Mouse (Mus musculus) heart, postnatal 36 days (tissue): ENCODE results near the gene Atf6. TPM values are rescaled to one million over a fixed set of nuclear protein-coding genes. Genes with fewer than 3 reads are reported as not detected.

ENCODE experiments used
- DNase-seq, 2 experiments: peaks; one replicate each; pipeline ENCODE4 v3.0.0; 2021 to 2022
- intact Hi-C: fragments of 180-260 bp; cut with DNase I; formaldehyde crosslinking; loops from one replicate; pipeline ENCODE4 v1.15.1; 2025
- total RNA-seq, 2 experiments: library from RNA; stranded (reverse); gene quantifications; 2 replicates each; pipeline ENCODE4 v1.2.3; 2021

The Atf6 gene
- total RNA-seq, 2 experiments from 2014 or later = 63.2 to 71.4 TPM

- intact Hi-C loops = no loop called here
These were observed 80.8 kb downstream of the Atf6 start for GRCm38 (mm10) chr1:170786570-170787341.

GRCm38 (mm10) chr1:170777688-170778087 is 89.9 kb downstream of the Atf6 start:
- DNase-seq = no peak
- intact Hi-C loops = no loop called here

More at GRCm38 (mm10) chr1:170786570-170787341, 80.8 kb downstream of the Atf6 start:
- DNase-seq = no peak

GRCm38 (mm10) chr1:170774431-170774830 is 93.1 kb downstream of the Atf6 start:
- no peak for DNase-seq
- intact Hi-C loops = no loop called here

DNA sequence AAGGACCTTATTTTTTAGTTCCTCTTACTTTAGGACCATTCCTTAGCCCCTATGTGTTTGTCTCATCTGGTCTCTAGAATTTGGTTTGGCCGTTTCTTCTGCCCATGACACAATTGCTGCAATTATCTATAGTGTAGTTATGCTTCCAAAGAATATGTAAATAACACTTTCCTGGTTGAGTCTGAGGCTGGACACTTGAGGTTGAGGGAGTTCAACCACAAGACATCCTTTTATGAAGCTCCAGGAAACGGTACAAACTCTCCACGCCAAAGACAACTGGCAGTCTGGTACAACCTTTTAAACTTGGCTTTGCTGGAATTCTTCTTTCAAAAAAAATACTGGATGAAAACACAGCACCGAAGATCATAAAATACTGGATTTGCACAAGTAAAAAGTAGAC is 94.1 kb downstream of the Atf6 start:
- intact Hi-C loops = no loop called here
- no peak for DNase-seq

DNA sequence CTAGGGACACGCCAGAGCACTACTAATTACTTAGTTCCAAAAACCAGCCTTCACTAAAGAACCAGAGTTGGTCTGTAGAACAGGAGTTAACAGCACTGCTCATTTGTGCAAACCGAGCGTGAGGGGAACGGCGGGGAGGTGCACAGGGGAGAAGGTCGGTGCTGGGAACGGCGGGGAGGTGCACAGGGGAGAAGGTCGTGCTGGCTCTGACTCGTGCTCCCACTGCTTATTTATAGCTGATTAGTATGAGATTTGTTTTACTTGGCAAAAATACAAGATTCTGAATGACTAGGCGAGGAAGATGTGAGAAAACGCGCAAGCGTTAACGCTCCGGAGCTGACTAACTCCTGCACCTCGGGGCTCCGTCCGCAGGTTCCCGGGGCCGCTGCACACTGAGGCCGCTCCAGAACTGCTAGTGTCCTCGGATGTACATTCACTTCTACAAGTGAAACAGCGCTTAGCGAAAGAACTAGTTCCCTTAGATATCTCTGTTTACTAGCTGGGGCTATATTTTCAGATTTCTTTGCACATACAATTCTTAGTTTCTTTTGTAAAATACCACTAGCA is 96.1 kb downstream of the Atf6 start:
- intact Hi-C loops = no loop called here
- DNase-seq = peak; percentile 23 to 31

DNA sequence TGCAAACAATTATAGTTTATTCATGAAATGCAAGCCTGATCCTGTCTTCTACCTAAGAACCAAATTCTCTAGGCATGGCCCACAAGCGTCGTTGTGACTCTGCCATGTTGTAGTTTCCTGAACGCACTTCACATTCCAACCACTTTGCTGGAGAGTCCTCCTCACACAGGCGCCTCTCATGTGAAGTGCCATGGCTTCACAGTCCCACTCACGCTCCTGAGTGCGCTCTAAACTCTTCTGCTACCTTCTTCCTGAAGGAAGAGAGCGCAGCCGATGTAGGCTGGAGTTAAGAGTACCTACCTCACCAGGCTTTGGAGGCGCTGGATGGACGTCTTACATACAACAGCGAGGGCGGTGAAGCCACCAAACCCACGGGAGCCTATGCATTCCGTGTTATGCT is 96.9 kb downstream of the Atf6 start:
- intact Hi-C loops = no loop called here
- DNase-seq = no peak

DNA sequence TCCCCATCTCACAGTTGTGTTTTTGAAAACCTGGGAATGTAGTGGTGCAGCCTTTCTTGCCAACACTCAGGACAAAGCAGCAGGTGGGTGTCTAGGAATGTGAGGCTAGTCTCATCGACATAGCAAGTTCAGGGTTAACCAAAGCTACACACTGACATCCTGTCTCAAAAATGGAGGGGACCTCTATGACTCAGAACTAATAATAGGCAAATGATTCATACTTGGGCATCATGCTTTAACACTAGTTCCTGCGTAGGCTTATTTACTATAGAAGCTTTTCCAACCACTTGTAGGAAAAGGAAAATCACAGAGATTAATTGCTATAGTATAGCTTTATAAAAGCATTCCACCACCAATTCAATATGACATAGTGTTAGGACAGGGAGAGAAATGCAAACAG is 100.6 kb downstream of the Atf6 start:
- intact Hi-C loops = loop anchor here (5.0 kb wide), 1 partner anchor 125 kb away; the partner anchor contains the start of gene Olfml2b
- peak in 1 of 2 experiments; percentile 17 for DNase-seq

- intact Hi-C loops = loop anchor here (5.0 kb wide), 1 partner anchor 122 kb away; the partner anchor contains the start of gene Olfml2b
- no peak for DNase-seq
These were observed 102.8 kb downstream of the Atf6 start for GRCm38 (mm10) chr1:170764798-170765197.

GRCm38 (mm10) chr1:170761634-170762033 is 105.9 kb downstream of the Atf6 start:
- intact Hi-C loops = no loop called here
- no peak for DNase-seq

DNA sequence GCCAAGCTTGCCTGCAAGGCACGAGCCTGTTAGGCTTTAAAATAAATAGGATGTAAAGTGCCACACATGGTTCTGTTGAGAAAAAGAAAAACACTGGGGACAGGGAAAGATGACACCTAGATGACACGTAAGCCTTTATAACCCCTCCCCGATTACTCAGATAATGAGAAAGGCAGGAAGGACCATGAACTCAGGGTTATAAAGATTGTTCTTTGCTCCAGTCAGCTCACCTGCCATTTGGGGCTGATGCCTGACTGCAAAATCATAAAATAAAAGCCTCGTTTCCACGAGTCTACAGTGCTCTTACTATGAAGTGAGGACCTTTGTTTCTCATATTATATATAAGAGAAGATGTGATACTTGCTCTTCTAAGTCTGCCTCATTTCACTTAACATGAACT is 114.0 kb downstream of the Atf6 start:
- intact Hi-C loops = no loop called here

DNA sequence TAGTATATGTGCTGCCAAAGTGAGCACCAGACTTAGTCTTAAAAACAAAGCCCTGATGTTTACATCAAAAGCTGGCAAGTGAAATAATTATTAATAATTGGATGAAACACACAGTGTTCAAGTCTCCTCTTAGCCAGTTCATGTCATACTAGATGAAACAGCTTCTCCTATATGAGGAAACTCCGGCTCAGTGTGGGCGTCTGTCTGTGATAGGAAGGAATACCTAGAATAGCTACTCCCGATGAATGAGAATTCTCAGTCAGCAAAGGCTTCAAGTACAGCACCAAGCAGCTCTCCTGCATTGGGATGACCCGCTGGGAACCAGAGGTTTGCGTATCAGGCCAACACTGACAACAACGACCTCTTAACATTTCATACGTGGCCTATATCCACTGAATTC is 115.8 kb downstream of the Atf6 start:
- DNase-seq = no peak
- intact Hi-C loops = no loop called here

More for the DNA sequence above, 114.0 kb downstream of the Atf6 start:
- DNase-seq = no peak

DNA sequence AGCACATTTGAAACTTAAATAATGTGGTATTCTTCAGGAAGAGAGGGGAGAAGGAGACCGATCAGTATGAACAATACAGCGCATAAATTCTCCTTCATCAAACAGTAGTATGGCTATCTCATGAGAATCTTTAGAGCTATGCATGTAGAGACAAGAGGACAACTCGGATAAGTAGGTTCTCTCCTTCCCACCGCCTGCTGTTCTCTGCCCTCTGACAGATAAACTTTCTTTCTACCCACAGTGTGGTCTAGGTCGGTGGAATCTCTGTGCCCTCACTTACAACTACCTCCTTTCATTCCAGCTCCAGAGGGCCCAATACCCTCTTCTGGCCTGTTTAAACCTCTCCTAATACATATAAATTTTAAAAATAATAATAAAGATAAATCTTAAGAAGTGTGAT is 121.0 kb downstream of the Atf6 start:
- intact Hi-C loops = no loop called here
- DNase-seq = no peak

DNA sequence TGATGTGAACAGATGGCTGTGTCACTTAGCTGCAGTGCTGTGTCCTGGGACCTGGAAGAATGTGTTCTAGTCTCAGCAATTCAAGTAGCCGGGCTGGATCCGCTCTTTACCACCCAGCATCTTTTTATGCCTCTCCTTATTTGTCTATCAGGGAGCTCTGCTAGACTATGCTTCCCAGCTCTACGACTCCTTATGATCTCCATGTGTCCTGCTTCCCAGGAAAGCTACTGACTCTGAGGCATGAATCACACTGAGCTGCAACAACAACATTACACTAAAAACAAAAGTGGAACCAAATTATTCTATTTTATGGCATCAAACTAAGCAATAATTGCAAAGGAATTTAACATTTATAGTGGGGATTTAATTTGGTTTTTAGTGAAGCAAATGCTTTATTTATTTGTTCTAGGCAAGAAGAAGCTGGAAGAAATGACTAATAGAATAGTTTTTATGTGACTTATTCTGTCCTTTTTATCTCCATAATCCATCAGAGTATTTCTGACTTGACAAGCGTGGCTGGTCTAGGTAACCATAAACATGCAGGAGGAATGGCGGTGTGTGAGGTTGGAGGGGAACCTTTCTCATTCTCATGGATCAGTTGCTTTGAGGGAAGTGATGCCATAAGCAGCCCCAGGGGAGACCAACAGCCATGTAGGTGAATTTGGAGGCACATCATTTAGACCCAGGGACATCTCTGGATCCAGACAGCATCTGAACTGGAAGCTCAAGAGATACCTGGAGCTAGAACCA is 125.9 kb downstream of the Atf6 start:
- no peak for DNase-seq
- intact Hi-C loops = no loop called here

DNA sequence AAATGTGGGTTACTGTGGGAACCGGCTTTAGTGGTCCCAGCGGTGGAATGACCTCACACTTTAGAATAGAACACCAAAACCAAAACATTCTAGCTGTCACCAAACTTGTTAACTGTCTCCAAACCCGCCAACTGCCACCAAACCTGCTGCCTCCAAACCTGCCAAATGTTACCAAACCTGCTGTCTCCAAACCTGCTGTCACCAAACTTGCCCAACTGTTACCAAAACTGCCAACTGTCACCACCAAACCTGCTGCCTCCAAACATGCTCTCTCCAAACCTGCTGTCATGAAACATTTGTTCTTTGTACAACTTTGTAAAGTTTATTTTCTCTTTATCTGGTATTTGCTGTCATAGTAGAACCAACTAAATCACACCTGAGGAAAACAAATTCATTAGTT is 132.7 kb downstream of the Atf6 start:
- intact Hi-C loops = no loop called here
- DNase-seq = no peak

DNA sequence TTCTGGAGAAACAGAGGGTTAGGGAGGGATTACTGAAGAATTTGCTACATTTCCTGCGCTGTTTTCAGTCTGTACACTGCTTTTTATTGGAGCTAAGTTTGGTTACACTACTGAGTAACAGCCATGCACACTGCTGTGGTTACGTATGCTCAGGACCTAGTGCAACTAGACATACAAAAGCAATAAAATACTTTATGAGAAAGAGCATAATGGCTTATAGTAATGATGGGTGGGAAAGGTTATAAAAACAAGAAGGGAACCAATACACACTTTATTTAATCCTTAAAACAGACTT is 135.0 kb downstream of the Atf6 start:
- intact Hi-C loops = no loop called here
- no peak for DNase-seq

- no peak for DNase-seq
- intact Hi-C loops = no loop called here
These were observed 135.5 kb downstream of the Atf6 start for GRCm38 (mm10) chr1:170731865-170732595.

GRCm38 (mm10) chr1:170729267-170729962 is 138.2 kb downstream of the Atf6 start:
- no peak for DNase-seq

GRCm38 (mm10) chr1:170728524-170728923 is 139.0 kb downstream of the Atf6 start:
- intact Hi-C loops = no loop called here
- DNase-seq = no peak

More at GRCm38 (mm10) chr1:170729267-170729962, 138.2 kb downstream of the Atf6 start:
- intact Hi-C loops = no loop called here

DNA sequence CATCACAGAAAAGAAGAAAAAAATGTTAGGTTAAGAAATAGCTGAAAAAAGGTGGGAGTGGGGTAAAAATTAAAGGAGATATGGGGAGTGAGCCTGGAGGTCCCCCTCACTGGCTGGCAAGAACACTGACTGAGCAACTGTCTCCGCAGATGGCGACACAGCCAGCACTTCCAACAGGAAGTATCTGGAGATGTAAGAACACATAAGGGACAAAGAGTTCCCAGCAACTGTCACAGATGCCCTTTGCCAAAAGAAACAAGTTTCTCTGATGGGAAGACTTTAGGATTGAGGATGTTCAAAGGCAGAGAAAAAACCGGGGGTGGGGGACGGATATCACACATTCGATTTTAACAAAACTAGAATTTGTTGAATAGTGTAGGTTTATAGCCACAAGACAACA is 146.0 kb downstream of the Atf6 start:
- intact Hi-C loops = no loop called here
- DNase-seq = peak in 1 of 2 experiments; percentile 22

GRCm38 (mm10) chr1:170718133-170718810 is 149.3 kb downstream of the Atf6 start:
- intact Hi-C loops = no loop called here

More at GRCm38 (mm10) chr1:170718133-170718810, 149.3 kb downstream of the Atf6 start:
- no peak for DNase-seq
